Mouse (Mus musculus) cerebellum, adult 8-10 months (tissue): ENCODE measurements around the gene Fkbp2.

Experiments used
- DNase-seq: peaks from one replicate; pipeline ENCODE4 v3.0.0; 2022

Fkbp2 gene

DNA sequence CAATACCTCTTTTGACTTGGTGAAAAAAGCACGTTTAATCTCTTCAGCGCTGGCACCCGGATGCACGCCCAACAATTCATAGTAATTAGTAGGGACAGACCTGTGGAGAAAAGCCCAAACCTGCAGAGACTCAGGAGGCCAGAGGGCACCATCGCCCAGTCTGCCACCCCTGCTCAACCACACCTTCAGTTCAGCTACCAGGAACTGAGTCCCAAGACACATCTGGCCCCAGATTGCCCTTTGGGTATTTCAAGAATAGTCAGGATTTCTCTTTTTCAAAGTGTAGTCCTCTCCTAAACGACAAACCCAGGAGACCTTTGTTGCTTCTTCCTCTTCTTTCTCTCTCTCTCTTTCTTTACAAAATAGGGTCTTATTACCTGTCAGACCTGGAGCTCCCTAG, 10.4 kb upstream of the Fkbp2 start:
- peak; percentile 16 for DNase-seq

DNA sequence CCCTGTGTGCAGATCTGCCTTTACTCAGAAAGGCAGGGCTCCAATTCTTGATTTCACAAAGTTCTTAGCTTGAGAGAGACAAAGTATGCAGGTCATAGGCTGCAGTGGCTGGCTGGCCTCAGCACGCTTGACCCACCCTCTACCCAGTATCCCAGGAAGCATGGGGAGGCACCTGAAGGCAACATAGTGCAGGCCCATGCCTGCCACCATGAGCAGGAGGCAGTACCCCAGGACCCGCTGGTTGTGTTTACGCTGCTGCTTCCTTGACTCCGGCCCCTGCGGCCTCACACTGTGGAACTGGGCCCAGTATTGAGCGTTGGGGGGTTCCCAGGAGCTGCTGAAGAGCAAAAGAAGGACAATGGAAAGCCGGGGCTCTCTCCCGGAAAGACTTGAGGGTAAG, 8.9 kb upstream of the Fkbp2 start:
- DNase-seq: peak; percentile 26

- no peak for DNase-seq
Observed at GRCm38 (mm10) chr19:6987904-6988285, 7.6 kb upstream of the Fkbp2 start.

DNA sequence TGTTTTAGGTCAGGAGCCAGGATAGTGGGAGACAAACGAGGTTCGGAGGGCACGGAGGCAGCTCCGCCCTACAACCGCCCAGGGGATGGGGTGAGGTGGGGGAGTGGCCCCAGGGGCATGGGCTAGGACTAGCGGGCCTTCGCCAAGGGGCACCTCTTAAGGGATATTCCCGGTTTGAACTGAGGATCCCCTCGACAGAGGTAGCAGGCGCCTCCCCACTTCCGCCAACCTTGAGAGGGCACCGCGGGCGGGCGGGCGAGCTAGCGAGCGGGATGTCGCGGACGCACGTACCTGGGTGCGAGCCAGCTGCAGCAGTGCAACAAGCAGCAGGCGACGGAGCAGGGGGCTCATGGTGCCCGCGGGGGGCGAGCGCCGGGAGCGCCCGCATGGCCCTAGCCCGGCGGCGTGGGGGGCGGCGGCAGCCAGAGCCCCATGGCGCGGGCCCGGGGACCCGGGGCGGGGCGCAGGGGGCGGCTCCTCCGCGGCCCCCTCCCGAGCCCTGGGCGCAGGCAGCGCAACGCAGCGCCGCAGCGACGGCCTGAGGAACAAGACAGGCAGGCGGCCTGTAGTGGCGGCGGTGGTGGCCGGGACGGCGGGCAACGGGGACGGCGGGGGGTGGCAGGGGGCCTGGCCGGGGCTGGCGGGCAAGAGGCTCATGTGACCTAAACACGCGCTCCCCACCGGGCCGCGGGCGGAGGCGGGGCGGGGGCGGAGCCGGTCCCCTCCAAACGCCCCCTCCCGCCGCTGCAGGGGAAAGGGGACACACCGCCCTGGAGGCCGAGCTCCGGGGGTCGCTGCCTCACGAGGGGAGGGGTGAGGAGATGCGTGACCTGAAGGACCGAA, 7.0 kb upstream of the Fkbp2 start, which contains the start of gene Vegfb:
TSS of gene Vegfb (minus strand) at position 591 of the 843 bp plus-strand sequence.
- peak; percentile 72 for DNase-seq

DNA sequence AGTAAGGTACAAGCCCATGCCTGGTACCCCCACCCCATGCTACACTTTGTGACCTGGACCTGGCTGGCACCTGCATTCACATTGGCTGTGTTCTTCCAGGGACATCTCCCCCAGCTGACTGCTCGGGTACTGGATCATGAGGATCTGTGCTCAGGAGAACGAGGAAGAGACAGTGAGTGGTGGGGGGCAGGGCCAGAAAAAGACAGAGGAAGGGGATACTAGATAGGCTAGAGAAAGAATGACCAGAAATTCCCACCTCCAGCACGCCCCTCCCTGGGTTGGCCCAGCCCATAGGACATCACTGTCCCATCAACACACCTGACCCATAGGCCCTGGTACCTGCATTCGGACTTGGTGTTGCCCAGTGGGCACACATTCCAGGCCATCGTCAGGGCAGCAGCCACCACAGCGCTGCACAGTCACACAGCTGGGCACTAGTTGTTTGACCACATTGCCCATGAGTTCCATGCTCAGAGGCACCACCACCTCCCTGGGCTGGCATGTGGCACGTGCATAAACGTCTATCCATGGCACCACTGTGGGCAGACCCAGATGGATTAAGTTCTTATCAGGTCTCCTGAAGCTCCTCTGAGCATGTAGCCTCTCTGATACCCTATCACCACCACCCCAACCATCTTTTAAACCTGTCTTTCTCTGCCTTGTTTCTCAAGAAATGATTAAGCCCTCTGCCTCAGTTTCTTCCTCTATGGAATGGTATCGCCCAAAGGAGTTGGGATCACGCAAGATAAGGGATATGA, 5.8 kb upstream of the Fkbp2 start:
- no peak for DNase-seq

- DNase-seq: peak; percentile 35
Observed at GRCm38 (mm10) chr19:6985300-6985699, 5.0 kb upstream of the Fkbp2 start.

DNA sequence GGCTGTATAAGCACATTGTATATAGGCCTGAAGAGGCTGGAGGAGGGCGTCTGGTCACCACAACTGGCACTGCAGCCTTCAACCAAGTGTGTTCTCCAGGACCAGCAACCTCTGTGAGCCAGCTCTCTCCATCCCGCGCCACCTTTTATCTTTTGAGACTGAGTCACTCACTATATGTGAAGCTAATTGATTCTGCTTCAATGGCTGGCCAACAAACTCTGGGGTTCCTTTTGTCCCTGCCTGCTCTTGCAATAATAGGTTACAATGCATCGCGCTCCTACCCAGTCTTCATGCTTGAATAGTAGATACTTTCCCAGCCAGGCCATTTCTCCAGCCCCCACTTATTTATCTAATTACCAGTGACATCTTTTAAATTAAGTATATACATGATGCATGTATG, 3.3 kb upstream of the Fkbp2 start:
- DNase-seq: no peak

DNA sequence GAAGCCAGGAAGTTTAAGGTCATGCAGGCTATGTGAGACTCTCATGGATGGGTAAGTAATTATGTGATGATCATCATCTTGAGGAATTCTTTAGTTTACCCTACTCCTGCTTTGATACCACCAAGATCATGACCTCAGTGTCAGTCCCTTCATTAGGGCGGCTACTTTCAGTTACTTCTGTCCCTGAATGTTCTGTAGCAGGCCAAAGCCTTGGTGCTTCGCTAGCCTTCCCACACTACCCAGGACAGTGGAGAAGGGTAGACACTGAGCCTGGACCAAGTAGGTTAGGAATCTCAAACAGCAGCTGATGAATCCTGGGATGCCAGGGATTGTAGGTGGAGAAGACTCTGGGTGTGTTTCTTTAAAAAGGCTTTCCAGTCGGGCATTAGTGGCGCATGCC, 1.2 kb upstream of the Fkbp2 start:
- no peak for DNase-seq

DNA sequence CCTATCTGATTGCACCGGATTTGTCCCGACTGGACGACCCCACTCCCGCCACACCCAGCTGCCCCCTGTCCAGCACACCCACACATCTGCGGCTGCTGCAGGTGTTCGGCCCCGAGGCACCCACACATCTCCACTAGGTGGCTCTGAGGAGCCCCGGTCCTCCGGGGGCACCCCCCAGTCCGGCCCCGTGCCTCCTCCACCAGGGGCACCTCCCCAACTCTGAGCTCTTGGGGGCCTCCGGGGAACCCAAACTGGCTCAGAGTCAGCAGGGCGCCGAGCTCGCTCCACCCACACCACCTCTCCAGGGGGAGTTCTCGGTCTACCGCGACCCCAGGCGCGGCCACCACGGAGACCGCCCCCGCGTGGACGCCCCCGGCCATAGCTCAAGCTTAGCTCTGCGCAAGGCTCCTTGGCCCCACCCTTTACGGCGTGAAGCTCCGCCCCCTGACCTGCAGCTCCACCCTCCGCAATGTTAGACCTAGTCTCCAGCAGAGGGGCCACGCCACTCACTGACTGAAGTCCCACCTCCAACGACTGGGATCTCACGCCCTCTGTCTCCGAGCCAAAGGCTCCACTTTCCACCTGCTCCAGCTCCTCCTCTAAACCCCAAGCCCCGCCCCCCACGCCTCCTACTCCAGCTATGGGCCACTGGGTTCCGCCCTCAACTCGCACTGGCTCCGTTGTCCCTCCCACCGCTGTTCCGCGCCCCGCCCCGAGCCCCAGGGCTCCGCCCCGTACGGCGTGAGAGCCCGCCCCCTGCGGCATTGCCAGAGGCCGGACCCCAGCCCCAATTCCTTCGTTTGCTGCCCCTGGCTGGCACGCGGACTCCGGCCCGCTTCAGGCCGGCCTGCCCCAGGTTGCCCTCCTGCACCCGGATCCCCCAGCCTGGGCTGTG, 568 bp downstream of the Fkbp2 start:
- peak; percentile 99 for DNase-seq

DNA sequence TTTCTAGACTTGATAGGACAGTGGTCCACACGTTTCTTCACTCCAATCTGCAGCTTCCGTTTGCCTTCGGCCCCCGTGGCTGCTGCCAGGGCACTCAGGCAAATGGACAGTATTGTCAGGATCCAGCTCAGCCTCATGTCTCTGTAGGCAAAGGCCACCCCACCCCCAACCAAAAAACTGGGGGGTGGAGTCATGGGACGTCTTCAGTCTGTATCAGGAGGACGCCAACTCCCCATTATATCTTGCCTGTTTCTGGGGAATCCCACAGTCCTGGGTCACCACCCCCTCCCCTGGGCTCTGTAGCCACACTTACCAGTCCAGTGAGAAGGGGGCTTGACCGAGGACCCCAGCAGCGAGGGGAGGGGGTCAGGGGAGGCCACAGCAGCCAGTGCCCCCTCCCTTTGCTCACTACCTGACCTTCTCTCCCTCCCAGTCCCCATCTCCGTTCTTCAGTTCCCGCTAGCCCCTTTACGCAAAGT, 1.3 kb downstream of the Fkbp2 start:
- peak; percentile 64 for DNase-seq

- DNase-seq: no peak
Observed at GRCm38 (mm10) chr19:6978639-6978974, 1.7 kb downstream of the Fkbp2 start.

- DNase-seq: no peak
Observed at GRCm38 (mm10) chr19:6977759-6978638, 2.3 kb downstream of the Fkbp2 start.

GRCm38 (mm10) chr19:6975537-6976521, 4.5 kb downstream of the Fkbp2 start, which contains the start of gene Plcb3:
Plcb3 (minus strand) TSS chr19:6976470.
- no peak for DNase-seq

- DNase-seq: peak; percentile 52
Observed at GRCm38 (mm10) chr19:6974211-6975205, 5.8 kb downstream of the Fkbp2 start, which contains the start of gene Ppp1r14b. Ppp1r14b (plus strand) TSS chr19:6974968.

- DNase-seq: no peak
Observed at GRCm38 (mm10) chr19:6973581-6974190, 6.6 kb downstream of the Fkbp2 start.

GRCm38 (mm10) chr19:6972247-6972917, 7.9 kb downstream of the Fkbp2 start:
- no peak for DNase-seq

DNA sequence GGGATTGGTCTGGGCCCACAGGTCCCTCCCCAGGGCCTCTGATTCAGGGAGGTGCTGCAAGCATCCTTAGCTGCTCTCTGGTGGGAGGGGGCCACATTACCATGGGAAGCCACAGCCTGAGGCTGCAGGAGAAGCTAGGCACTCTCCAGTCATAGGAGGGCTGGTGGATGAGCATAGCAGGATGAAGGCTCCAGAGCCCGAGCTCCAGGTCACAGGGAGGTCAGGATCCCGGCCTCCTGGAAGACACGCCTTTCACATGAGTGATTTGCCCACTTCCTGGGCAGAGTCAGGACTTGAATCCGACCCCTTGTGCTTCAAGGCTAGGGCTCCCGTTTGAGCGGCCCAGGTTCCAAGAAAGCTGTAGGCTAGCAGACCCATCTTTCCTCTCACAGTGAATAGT, 8.7 kb downstream of the Fkbp2 start:
- DNase-seq: no peak

DNA sequence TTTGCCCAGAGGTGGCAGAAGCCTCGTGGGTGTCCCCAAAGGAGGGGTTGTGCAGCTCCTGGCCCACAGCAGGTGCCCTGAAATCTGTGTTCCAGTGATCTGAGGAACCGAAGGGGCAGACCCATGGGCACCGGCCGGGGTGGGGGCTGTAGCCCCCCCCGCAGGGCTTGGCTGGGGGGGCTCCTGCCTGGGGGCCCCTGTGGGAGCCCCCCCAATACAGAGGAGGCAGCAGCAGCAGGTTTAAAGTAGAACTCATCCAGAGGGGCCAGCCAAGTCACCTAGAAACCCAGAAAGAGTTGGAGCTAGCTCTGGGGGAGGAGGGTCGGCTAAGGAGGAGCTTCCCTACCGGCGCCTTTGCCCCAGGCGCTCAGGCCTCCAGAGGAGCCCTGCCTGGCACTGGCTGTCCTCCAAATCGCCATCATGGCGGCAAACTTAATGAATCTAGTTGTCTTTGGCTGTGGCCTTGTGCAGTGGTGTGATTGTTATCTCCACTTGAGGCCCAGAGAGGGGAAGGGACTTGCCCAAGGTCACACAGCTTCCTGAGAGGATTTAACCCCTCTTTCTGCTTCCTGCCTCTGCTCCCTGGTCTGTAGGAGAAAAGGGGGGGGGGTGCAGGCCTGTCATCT, 9.7 kb downstream of the Fkbp2 start:
- no peak for DNase-seq
